Mouse (Mus musculus) neural tube, embryonic 11.5 days (tissue): Measurements from ENCODE around the gene Actn4. TPM values are rescaled to one million over a fixed set of nuclear protein-coding genes. Genes with fewer than 3 reads are reported as not detected.

Experiments
- ATAC-seq: fragments of 200-750 bp; cut with Nextera tagmentation; 2 replicates; pipeline ENCODE4 v1.8.0; 2017; ENCODE audit warnings: moderate number of reproducible peaks, mild to moderate bottlenecking, moderate TSS enrichment, moderate library complexity; ENCODE audit not compliant: insufficient read depth, low FRiP score, low TSS enrichment
- DNase-seq: peaks from one replicate; pipeline ENCODE4 v3.0.0-alpha.2; 2015; ENCODE audit warnings: low spot score
- H3K27ac ChIP-seq: fragments of 300-500 bp; sonication (generic); 2 replicates; pipeline ENCODE4 v1.5.1; 2014; ENCODE audit warnings: low read depth, mild to moderate bottlenecking, low read length
- H3K27me3 ChIP-seq: fragments of 300-500 bp; sonication (generic); 2 replicates; pipeline ENCODE4 v1.6.1; 2014; ENCODE audit warnings: mild to moderate bottlenecking, low read length, mixed read lengths; ENCODE audit not compliant: control insufficient read depth, insufficient read depth
- H3K36me3 ChIP-seq: fragments of 300-500 bp; sonication (generic); 2 replicates; pipeline ENCODE4 v1.6.1; 2014; ENCODE audit warnings: mild to moderate bottlenecking, low read length, moderate library complexity, mixed read lengths; ENCODE audit not compliant: control insufficient read depth, insufficient read depth
- H3K4me1 ChIP-seq: fragments of 300-500 bp; sonication (generic); 2 replicates; pipeline ENCODE4 v1.6.1; 2014; ENCODE audit warnings: low read length, mixed read lengths; ENCODE audit not compliant: control insufficient read depth, insufficient read depth
- H3K4me2 ChIP-seq: fragments of 300-500 bp; sonication (generic); 2 replicates; pipeline ENCODE4 v1.6.1; 2014; ENCODE audit warnings: low read depth, mild to moderate bottlenecking, moderate library complexity
- H3K4me3 ChIP-seq: fragments of 300-500 bp; sonication (generic); 2 replicates; pipeline ENCODE4 v1.5.1; 2014; ENCODE audit warnings: low read depth, low read length
- H3K9ac ChIP-seq: fragments of 300-500 bp; sonication (generic); 2 replicates; pipeline ENCODE4 v1.6.1; 2014; ENCODE audit warnings: mild to moderate bottlenecking, low read length
- H3K9me3 ChIP-seq: fragments of 300-500 bp; sonication (generic); 2 replicates; pipeline ENCODE4 v1.6.1; 2016; ENCODE audit warnings: low read length; ENCODE audit not compliant: control insufficient read depth
- WGBS: fragments of 180-500 bp; shearing (Covaris S2); extraction: QIAGEN DNeasy Blood & Tissue Kit; methylation state at CpG from one replicate; pipeline ENCODE4 v1.1.7; 2014; 5-methylcytosine and 5-hydroxymethylcytosine counted together
- polyA plus RNA-seq: library from polyadenylated mRNA; unstranded; fragments of >200 nt; fragmentation: Nextera tagmentation; extraction: Ambion mirVana; gene quantifications from 2 replicates; pipeline ENCODE4 v1.2.1, GENCODE M21; 2014

The Actn4 gene
- polyA plus RNA-seq, 1 experiment from 2014 or later: 201 TPM

DNA sequence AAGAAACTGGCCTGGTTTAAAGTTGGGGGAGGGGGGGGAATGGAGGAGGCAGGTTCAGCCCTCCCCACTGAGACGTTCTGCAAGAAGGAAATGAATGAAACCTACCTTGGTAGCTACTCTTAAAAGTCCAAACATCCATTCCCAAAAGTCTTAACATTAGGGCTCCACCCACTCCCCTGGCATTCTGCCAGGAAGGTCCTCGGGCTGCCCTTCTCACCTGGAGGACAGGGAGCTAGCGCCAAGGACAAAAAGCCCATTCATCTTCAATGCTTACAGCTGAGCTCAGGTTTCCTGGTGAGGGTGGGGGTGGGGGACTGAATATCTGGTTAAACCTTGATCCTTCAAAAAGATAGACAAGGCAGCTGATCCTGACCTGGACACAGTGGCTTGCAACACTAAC lies 32.8 kb downstream of the Actn4 start:
- no peak overlapping the region for H3K27ac ChIP-seq
- no peaks in the 10 kb centered on the region; the same call in 1 of the 2 replicates for H3K36me3 ChIP-seq
- 59% methylated on average over 3 of the region's 3 CpGs for WGBS
- DNase-seq (no peak), ATAC-seq (no peak)
- no peak overlapping the region for H3K4me2 ChIP-seq
- H3K4me3 ChIP-seq: no peak overlapping the region
- peaks cover 18% of the 10 kb centered on the region for H3K4me1 ChIP-seq
- no peaks in the 10 kb centered on the region for H3K27me3 ChIP-seq
- no peaks in the 10 kb centered on the region for H3K9me3 ChIP-seq
- H3K9ac ChIP-seq: no peak overlapping the region

DNA sequence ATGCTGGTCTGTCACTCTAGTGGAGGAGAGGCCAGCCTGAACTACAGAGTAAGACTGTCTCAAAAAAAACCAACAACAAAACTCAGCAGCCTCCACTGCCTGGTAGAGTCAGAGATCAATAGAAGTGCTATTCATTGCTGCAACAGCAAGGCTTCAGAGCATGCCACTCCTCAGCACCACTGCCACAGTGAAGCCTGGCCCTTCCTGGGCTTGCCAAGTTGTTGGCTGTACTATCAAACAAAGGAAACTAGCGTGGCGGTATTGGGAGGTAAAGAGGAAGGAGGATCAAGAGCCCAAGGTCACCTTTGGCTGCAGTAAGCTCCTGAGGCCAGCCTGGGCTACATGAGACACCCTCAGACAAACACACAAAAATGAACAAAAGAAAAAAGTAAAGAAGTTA lies 36.0 kb downstream of the Actn4 start:
- 0 out of 2 replicates have a peak overlapping the region, but pooled peaks have one; percentile 14 for H3K27ac ChIP-seq
- H3K9me3 ChIP-seq: no peaks in the 10 kb centered on the region
- ATAC-seq: no peak
- no peak for DNase-seq
- 77% methylated on average over 2 of the region's 2 CpGs for WGBS
- no peaks in the 10 kb centered on the region for H3K27me3 ChIP-seq
- H3K9ac ChIP-seq: no peak overlapping the region
- H3K4me2 ChIP-seq: no peak overlapping the region
- H3K36me3 ChIP-seq: no peaks in the 10 kb centered on the region
- H3K4me3 ChIP-seq: no peak overlapping the region
- peaks cover 33% of the 10 kb centered on the region for H3K4me1 ChIP-seq

DNA sequence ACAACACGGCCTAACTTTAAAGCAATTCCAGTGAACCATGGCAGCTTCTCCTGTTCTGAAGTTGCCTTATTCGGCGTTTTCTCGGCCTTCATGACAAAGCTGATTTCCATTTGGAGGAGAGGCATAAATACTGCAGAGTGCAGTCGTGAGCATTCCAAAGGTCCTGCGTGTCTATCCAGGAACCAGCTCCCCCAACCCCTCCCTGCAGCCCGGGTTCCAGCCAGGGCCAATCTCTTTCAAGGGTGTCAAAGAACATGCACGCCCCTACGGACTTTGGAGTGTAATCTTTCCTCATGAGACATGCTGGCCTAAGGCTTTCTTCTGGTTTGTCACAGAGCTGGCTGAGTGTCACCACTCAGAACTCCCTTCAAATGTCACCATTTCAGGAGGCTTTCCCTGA lies 36.8 kb downstream of the Actn4 start:
- Histone ChIP-seq H3K4me1 (peaks cover 33% of the 10 kb centered on the region), H3K36me3 (no peaks in the 10 kb centered on the region), H3K27ac (peak overlapping the region; percentile 40; the same call in 1 of the 2 replicates)

DNA sequence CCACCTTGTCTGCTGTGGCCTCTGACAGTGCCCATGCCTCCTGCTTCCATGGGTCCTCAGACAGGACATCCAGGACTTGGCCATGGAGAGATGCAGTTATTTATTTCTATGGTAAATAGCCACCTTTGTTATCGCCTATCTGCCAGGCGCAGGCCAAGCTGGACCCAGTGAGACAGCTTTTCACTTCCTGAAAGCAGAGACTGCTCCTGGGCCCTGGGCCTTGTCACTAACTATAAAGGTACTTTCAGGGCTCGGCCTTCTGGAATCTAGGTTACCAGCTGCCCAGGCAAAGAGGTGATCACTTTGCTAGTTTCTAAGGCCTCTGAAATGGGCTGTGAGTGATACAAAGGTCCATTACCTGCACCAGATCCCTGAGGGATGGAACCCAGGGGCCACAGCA lies 37.3 kb downstream of the Actn4 start:
- Histone ChIP-seq H3K27ac (peak overlapping the region; percentile 40), H3K4me3 (no peak overlapping the region), H3K36me3 (no peaks in the 10 kb centered on the region), H3K27me3 (no peaks in the 10 kb centered on the region), H3K4me2 (no peak overlapping the region), H3K9ac (no peak overlapping the region), H3K4me1 (peaks cover 33% of the 10 kb centered on the region), H3K9me3 (no peaks in the 10 kb centered on the region)
- 72% methylated on average over 3 of the region's 3 CpGs for WGBS
- DNase-seq: no peak
- no peak for ATAC-seq

More for the DNA sequence above, 36.8 kb downstream of the Actn4 start:
- H3K4me3 ChIP-seq: no peak overlapping the region
- H3K9me3 ChIP-seq: no peaks in the 10 kb centered on the region
- no peak overlapping the region for H3K4me2 ChIP-seq
- no peak overlapping the region for H3K9ac ChIP-seq
- ATAC-seq (no peak), DNase-seq (peak; percentile 36)
- no peaks in the 10 kb centered on the region for H3K27me3 ChIP-seq
- WGBS: 46% methylated on average over 9 of the region's 9 CpGs

DNA sequence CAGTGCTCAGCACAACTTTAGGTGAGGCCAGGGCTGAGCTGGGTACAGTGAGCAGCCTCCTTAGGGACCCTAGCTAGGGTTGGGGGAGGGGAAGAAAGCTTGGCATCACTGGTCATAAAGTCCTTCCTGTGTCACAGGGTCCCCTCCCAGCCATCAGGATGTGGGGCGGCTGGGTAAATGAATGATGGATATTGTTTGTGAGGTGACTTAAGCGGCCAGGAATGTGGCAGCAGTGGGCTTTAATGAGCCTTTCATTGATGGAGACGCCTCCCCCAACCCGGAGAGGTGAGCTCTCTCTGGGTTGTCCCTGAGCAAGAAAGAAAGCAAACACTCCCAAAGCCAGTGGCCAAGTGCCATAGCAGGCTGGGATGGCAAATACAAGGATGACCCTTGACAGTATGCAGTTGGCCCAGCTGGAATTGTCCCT lies 38.3 kb downstream of the Actn4 start:
- Histone ChIP-seq H3K4me1 (peaks cover 33% of the 10 kb centered on the region), H3K4me2 (no peak overlapping the region; the same call in 1 of the 2 replicates), H3K9ac (peak overlapping the region; percentile 15; the same call in 1 of the 2 replicates)

DNA sequence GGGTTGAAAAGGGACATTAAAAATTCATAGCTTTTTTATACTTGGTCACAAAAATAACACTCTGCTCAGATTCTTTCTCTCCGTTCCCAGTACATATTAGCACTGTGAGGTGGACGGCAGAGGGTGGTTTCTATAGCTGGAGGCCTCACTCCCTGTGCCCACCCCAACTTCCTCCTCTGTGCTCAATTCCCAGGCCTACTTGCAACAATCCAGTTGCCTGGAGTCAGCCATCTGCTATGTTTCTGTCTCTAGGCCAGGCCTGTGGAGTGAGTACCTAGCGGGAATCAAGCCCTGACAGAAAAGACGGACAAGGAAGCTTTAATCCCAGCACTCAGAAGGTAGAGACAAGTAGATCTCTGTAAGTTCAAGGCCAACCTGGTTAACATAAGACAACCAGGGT lies 39.5 kb downstream of the Actn4 start:
- Histone ChIP-seq H3K4me1 (peaks cover 33% of the 10 kb centered on the region), H3K36me3 (peaks cover under 1% of the 10 kb centered on the region; the same call in 1 of the 2 replicates), H3K4me2 (no peak overlapping the region), H3K9me3 (no peaks in the 10 kb centered on the region), H3K9ac (no peak overlapping the region), H3K27ac (no peak overlapping the region), H3K4me3 (no peak overlapping the region), H3K27me3 (no peaks in the 10 kb centered on the region)
- WGBS: 84% methylated on average over 4 of the region's 4 CpGs
- DNase-seq (no peak), ATAC-seq (no peak)

More for the DNA sequence above, 38.3 kb downstream of the Actn4 start:
- Histone ChIP-seq H3K27ac (peak overlapping the region; percentile 56; the same call in 1 of the 2 replicates), H3K9me3 (no peaks in the 10 kb centered on the region), H3K36me3 (no peaks in the 10 kb centered on the region), H3K4me3 (no peak overlapping the region), H3K27me3 (no peaks in the 10 kb centered on the region)
- DNase-seq (peak; percentile 47), ATAC-seq (no peak)
- 4% methylated on average over 4 of the region's 4 CpGs for WGBS

DNA sequence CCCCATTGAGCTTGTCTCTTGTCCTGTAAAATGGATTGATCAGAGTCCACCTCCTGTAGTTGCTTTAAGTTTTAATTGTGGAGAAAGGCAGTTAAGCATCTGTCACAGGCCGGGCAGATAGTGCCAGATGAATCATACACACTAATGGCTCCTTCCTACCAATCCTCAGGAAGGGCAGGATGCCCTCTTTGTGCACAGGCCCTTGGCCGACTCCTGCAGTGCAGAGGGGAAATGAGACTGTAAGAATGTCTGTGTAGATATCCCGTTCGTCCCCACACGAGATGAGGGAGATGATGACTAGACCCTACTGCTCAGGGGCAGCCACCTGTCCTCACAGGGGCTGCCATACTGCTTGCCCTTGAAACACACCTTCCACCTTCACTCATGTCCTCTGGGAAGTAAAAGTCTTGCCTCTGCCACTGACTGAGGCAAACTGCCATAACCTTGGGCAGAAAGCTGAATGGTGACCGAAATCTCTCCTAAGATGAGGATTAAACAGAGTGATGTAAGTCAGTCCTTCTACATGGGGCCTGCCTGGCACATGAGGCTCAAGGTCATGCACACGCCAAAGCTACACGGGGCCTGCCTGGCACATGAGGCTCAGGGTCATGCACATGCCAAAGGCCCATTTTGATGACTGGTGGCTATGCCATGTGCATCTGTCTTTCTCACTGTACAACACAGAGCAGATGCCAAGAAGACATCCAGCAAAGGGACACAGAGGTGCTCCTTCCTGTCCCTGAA lies 40.2 kb downstream of the Actn4 start:
- H3K36me3 ChIP-seq: peaks cover 3% of the 10 kb centered on the region; the same call in 1 of the 2 replicates
- H3K4me3 ChIP-seq: no peak overlapping the region
- H3K27me3 ChIP-seq: no peaks in the 10 kb centered on the region
- ATAC-seq: no peak
- H3K9me3 ChIP-seq: no peaks in the 10 kb centered on the region
- H3K9ac ChIP-seq: no peak overlapping the region
- no peak overlapping the region for H3K4me2 ChIP-seq
- peaks cover 33% of the 10 kb centered on the region for H3K4me1 ChIP-seq
- no peak for DNase-seq
- H3K27ac ChIP-seq: no peak overlapping the region
- 91% methylated on average over 8 of the region's 8 CpGs for WGBS

DNA sequence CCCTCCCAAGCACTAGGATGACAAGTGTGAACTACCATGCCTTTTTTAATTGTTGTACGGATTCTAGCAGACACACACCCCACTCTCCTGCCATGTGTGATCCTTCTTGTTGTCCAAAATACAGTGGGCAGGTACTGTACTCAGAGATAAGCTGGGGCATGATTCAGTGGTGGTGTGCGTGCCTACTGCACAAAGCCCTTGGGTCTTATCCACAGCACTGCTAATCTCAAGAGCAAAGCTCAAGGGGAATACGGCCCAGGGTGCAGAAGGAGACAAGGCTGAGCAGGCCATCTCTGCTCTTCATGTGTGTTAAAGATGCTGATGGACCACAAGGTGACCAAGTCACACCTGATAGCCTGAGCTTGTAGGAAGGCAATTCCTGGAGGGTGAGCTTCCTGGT lies 41.0 kb downstream of the Actn4 start:
- 90% methylated on average over 3 of the region's 3 CpGs for WGBS

DNA sequence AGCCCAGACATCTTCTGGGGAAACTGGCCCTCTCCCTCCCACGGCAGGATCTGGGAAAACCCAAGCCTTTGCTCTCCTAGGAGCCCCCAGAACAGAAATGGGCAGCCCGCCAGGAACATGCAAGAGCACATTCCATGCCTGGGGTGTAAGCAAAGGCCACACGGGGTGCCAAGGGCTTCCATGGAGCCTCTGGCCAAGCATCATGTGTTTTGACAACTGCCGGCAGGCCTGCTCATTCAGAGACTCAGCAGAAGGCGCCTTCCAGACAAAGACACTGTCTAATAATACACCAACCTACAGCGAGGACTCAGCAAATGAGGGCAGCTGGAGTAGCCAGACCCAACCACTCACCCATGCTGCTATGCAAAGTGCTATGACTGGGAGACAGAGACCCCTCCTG lies 42.3 kb downstream of the Actn4 start:
- no peak overlapping the region for H3K9ac ChIP-seq
- no peak overlapping the region for H3K4me2 ChIP-seq
- H3K9me3 ChIP-seq: no peaks in the 10 kb centered on the region
- no peak overlapping the region for H3K27ac ChIP-seq
- ATAC-seq: no peak
- peaks cover 19% of the 10 kb centered on the region for H3K4me1 ChIP-seq
- 63% methylated on average over 6 of the region's 6 CpGs for WGBS
- H3K36me3 ChIP-seq: peaks cover 8% of the 10 kb centered on the region
- H3K4me3 ChIP-seq: no peak overlapping the region
- DNase-seq: peak; percentile 54
- H3K27me3 ChIP-seq: no peaks in the 10 kb centered on the region

More for the DNA sequence above, 41.0 kb downstream of the Actn4 start:
- Histone ChIP-seq H3K4me3 (no peak overlapping the region), H3K27ac (no peak overlapping the region), H3K4me1 (peaks cover 32% of the 10 kb centered on the region), H3K9ac (no peak overlapping the region), H3K27me3 (no peaks in the 10 kb centered on the region), H3K36me3 (peaks cover 4% of the 10 kb centered on the region), H3K9me3 (no peaks in the 10 kb centered on the region), H3K4me2 (no peak overlapping the region)
- ATAC-seq (no peak), DNase-seq (no peak)
